Mouse (Mus musculus) intestine, postnatal 0 days (tissue): ENCODE measurements around the gene Gm36210. TPM values are rescaled to one million over a fixed set of nuclear protein-coding genes. Genes with fewer than 3 reads are reported as not detected.

Source experiments
- ATAC-seq: fragments of 200-750 bp; cut with Nextera tagmentation; 2 replicates; pipeline ENCODE4 v1.8.0; 2017; ENCODE audit warnings: mild to moderate bottlenecking, moderate TSS enrichment, moderate library complexity
- H3K27ac ChIP-seq: fragments of 300-500 bp; sonication (generic); 2 replicates; pipeline ENCODE4 v1.5.1; 2014; ENCODE audit warnings: mild to moderate bottlenecking, low read depth, low read length, moderate library complexity
- H3K27me3 ChIP-seq: fragments of 300-500 bp; sonication (generic); replicated peaks from 2 replicates; pipeline ENCODE4 v1.6.1; 2014; ENCODE audit warnings: low read length, mixed read lengths; ENCODE audit not compliant: control insufficient read depth, insufficient read depth
- H3K36me3 ChIP-seq: fragments of 300-500 bp; sonication (generic); 2 replicates; pipeline ENCODE4 v1.6.1; 2014; ENCODE audit warnings: mild to moderate bottlenecking, moderate library complexity; ENCODE audit not compliant: control insufficient read depth, insufficient read depth
- H3K4me1 ChIP-seq: fragments of 300-500 bp; sonication (generic); replicated peaks from 2 replicates; pipeline ENCODE4 v1.6.1; 2014; ENCODE audit warnings: antibody characterized with exemption, low read length, mixed read lengths; ENCODE audit not compliant: control insufficient read depth, insufficient read depth
- H3K4me2 ChIP-seq: fragments of 300-500 bp; sonication (generic); replicated peaks from 2 replicates; pipeline ENCODE4 v1.6.1; 2014; ENCODE audit warnings: low read depth, mild to moderate bottlenecking, moderate library complexity
- H3K4me3 ChIP-seq: fragments of 300-500 bp; sonication (generic); 2 replicates; pipeline ENCODE4 v1.5.1; 2014; ENCODE audit warnings: low read depth, low read length
- H3K9ac ChIP-seq: fragments of 300-500 bp; sonication (generic); 2 replicates; pipeline ENCODE4 v1.6.1; 2014; ENCODE audit warnings: mild to moderate bottlenecking, low read depth, low read length
- H3K9me3 ChIP-seq: fragments of 300-500 bp; sonication (generic); 2 replicates; pipeline ENCODE4 v1.6.1; 2016; ENCODE audit warnings: mixed run types; ENCODE audit not compliant: control insufficient read depth
- CTCF ChIP-seq: sonication (generic); IDR thresholded peaks from 2 replicates; pipeline ENCODE4 v1.5.1; 2016; ENCODE audit warnings: low read depth, mild to moderate bottlenecking, control low read depth, antibody characterized with exemption, moderate library complexity
- WGBS: fragments of 180-500 bp; shearing (Covaris S2); extraction: QIAGEN DNeasy Blood & Tissue Kit; methylation state at CpG from one replicate; pipeline ENCODE4 v1.1.7; 2014; 5-methylcytosine and 5-hydroxymethylcytosine counted together
- polyA plus RNA-seq: library from polyadenylated mRNA; unstranded; fragments of >200 nt; fragmentation: Nextera tagmentation; extraction: Ambion mirVana; gene quantifications from 2 replicates; pipeline ENCODE4 v1.2.1, GENCODE M21; 2015

Gm36210 gene
- not detected in 2 replicates for polyA plus RNA-seq

GRCm38 (mm10) chr7:4906466-4906950, at the start of gene Gm36210:
Gene Gm36210 (minus strand): TSS chr7:4906516.
- H3K27ac ChIP-seq = no peak within 1 kb of the TSS
- H3K4me1 ChIP-seq = no peaks in the 10 kb centered on the region
- no peak for ATAC-seq
- H3K36me3 ChIP-seq = no peaks in the 10 kb centered on the region
- no peaks in the 10 kb centered on the region for H3K27me3 ChIP-seq
- no peak within 1 kb of the TSS for H3K4me3 ChIP-seq
- H3K4me2 ChIP-seq = no peak within 1 kb of the TSS
- H3K9ac ChIP-seq = no peak within 1 kb of the TSS
- 83% methylated on average over 10 of the region's 10 CpGs for WGBS
- H3K9me3 ChIP-seq = no peaks in the 10 kb centered on the region
- no peak for TF ChIP-seq CTCF

GRCm38 (mm10) chr7:4953815-4954445, 47.6 kb upstream of the Gm36210 start:
- H3K9ac ChIP-seq = no peak overlapping the region
- ATAC-seq = no peak
- no peaks in the 10 kb centered on the region for H3K9me3 ChIP-seq
- no peak overlapping the region for H3K27ac ChIP-seq
- H3K27me3 ChIP-seq = no peaks in the 10 kb centered on the region
- no peak for TF ChIP-seq CTCF
- no peak overlapping the region for H3K4me2 ChIP-seq
- WGBS = 30% methylated on average over 10 of the region's 10 CpGs
- H3K4me3 ChIP-seq = no peak overlapping the region
- H3K36me3 ChIP-seq = no peaks in the 10 kb centered on the region
- no peaks in the 10 kb centered on the region for H3K4me1 ChIP-seq

DNA sequence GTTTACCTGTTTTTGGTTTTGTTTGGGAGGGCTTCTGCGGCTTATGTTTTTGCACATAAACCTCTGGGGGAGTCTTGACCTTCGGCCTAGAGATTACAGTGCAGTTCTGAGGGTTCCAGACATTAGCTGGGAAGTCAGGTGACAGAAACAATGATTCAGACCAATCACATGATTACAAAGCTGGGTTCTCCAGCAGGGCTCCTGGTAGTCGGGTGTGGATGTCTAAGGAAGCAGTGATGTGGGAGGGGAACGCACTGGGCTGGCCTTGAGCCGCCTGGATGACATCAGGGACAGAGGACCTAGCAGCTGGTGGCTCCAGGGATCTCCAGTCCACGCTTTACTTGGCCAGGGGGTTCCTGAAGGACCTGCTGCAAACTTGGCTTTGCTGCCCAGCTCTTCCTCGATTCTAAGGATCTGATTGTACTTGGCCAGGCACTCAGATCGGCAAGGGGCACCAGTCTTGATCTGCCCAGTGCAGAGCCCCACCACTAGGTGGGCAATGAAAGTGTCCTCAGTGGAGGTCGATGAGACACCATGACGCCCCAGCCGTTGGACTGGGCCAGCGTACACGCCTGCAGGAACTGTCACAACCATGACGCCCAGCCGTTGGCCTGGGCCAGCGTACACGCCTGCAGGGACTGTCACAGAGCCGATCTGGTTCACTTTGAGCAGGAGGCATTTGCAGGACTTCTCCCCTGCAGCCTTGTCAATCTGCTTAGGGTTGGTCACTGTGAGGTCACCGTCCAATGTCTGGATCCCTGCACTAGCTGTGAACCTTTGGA, 44.4 kb upstream of the Gm36210 start:
- Histone ChIP-seq H3K27me3 (no peaks in the 10 kb centered on the region), H3K9me3 (no peaks in the 10 kb centered on the region), H3K36me3 (no peaks in the 10 kb centered on the region), H3K4me3 (no peak overlapping the region), H3K27ac (no peak overlapping the region), H3K4me1 (no peaks in the 10 kb centered on the region), H3K9ac (no peak overlapping the region), H3K4me2 (no peak overlapping the region)
- peak; percentile 71 for ATAC-seq
- TF ChIP-seq CTCF = no peak
- whole genome bisulfite sequencing = 75% methylated on average over 19 of the region's 19 CpGs

DNA sequence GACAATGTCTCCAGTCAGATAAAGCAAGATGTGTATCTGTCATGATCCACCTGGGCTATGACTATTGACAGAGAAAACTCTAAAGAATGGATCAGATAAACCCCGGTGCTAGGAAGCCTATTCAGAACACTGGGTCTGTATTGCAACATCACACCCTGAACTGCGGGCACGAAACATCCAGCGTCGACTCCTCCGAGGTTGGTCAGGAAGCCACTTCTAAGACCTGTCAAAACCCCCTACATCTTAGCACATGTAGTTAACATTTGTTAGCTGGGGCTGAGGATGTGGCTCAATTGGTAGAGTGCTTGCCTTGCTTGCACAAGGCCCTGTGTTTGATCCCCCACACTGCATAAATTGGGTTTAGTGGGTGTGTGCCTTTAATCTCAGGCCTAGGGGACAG, 42.1 kb upstream of the Gm36210 start:
- no peak for ATAC-seq
- Histone ChIP-seq H3K9ac (no peak overlapping the region), H3K4me1 (no peaks in the 10 kb centered on the region), H3K27ac (no peak overlapping the region), H3K4me2 (no peak overlapping the region), H3K36me3 (no peaks in the 10 kb centered on the region), H3K27me3 (no peaks in the 10 kb centered on the region), H3K9me3 (no peaks in the 10 kb centered on the region), H3K4me3 (no peak overlapping the region)
- WGBS = 38% methylated on average over 6 of the region's 6 CpGs
- TF ChIP-seq CTCF = no peak

- ATAC-seq = no peak
- Histone ChIP-seq H3K27ac (no peak overlapping the region), H3K27me3 (no peaks in the 10 kb centered on the region), H3K9ac (no peak overlapping the region), H3K4me3 (no peak overlapping the region), H3K4me2 (no peak overlapping the region), H3K4me1 (no peaks in the 10 kb centered on the region), H3K36me3 (no peaks in the 10 kb centered on the region), H3K9me3 (no peaks in the 10 kb centered on the region)
- no peak for TF ChIP-seq CTCF
- 49% methylated on average over 2 of the region's 2 CpGs for WGBS
These were observed 41.5 kb upstream of the Gm36210 start for GRCm38 (mm10) chr7:4947855-4948254.

- H3K27ac ChIP-seq = no peak overlapping the region
- H3K4me2 ChIP-seq = peak overlapping the region; percentile 62
- ATAC-seq = peak; percentile 78
- H3K27me3 ChIP-seq = no peaks in the 10 kb centered on the region
- peak; percentile 99 for TF ChIP-seq CTCF
- WGBS = 11% methylated on average over 15 of the region's 15 CpGs
- H3K4me1 ChIP-seq = no peaks in the 10 kb centered on the region
- H3K36me3 ChIP-seq = no peaks in the 10 kb centered on the region
- H3K9ac ChIP-seq = no peak overlapping the region
- peak overlapping the region; percentile 21 for H3K4me3 ChIP-seq
- no peaks in the 10 kb centered on the region for H3K9me3 ChIP-seq
These were observed 37.0 kb upstream of the Gm36210 start for GRCm38 (mm10) chr7:4943223-4943815.
